Mouse (Mus musculus): ENCODE results near the gene Wdr53. TPM values are rescaled to one million over a fixed set of nuclear protein-coding genes. Genes with fewer than 3 reads are reported as not detected.

The Wdr53 gene
- 8.6 to 14.0 TPM (median 12.9 TPM) in 4 replicates for total RNA-seq (2023; ENCODE audit: inconsistent age)

GRCm38 (mm10) chr16:32246952-32247370 is at the start of gene Wdr53, which contains the start of gene Fbxo45:
TSS of gene Wdr53 (plus strand) at chr16:32247227.
TSS of gene Fbxo45 (minus strand) at chr16:32247158.

GRCm38 (mm10) chr16:32271291-32271690 is 24.3 kb downstream of the Wdr53 start, which contains the start of gene Smco1:
TSS of gene Smco1 (plus strand) at chr16:32271468.

GRCm38 (mm10) chr16:32277308-32278256 is 30.6 kb downstream of the Wdr53 start, which contains the start of gene Rnf168:
TSS of gene Rnf168 (plus strand) at chr16:32277459.

Other genes with a start within 250 kb of the Wdr53 start
- 28.7 to 33.9 TPM (median 29.8 TPM) in 4 replicates for gene Senp5, start 243.9 kb upstream of the Wdr53 start, total RNA-seq (2023; ENCODE audit: inconsistent age)
- gene Pak2, start 167.9 kb upstream of the Wdr53 start, total RNA-seq (2023; ENCODE audit: inconsistent age): 75.2 to 82.6 TPM (median 81.7 TPM) in 4 replicates
- gene Pigx, start 147.5 kb upstream of the Wdr53 start, total RNA-seq (2023; ENCODE audit: inconsistent age): 22.4 to 32.2 TPM (median 28.8 TPM) in 4 replicates
- 3.6 to 6.2 TPM (median 4.4 TPM) in 4 replicates for gene Cep19, start 147.4 kb upstream of the Wdr53 start, total RNA-seq (2023; ENCODE audit: inconsistent age)
- gene Nrros, start 81.6 kb upstream of the Wdr53 start, total RNA-seq (2023; ENCODE audit: inconsistent age): 275 to 293 TPM (median 287 TPM) in 4 replicates
- not detected in 4 replicates for gene Bex6, start 67.4 kb upstream of the Wdr53 start, total RNA-seq (2023; ENCODE audit: inconsistent age)
- gene Fbxo45, start 69 bp upstream of the Wdr53 start, total RNA-seq (2023; ENCODE audit: inconsistent age): 8.8 to 10.3 TPM (median 9.9 TPM) in 4 replicates
- 0.48 to 0.99 TPM (median 0.68 TPM) in 4 replicates for gene Smco1, start 24.2 kb downstream of the Wdr53 start, total RNA-seq (2023; ENCODE audit: inconsistent age)
- gene Rnf168, start 30.2 kb downstream of the Wdr53 start, total RNA-seq (2023; ENCODE audit: inconsistent age): 12.8 to 17.4 TPM (median 14.9 TPM) in 4 replicates
- gene Ubxn7, start 85.0 kb downstream of the Wdr53 start, total RNA-seq (2023; ENCODE audit: inconsistent age): 60.9 to 71.7 TPM (median 68.2 TPM) in 4 replicates
- gene Tm4sf19, start 153.3 kb downstream of the Wdr53 start, total RNA-seq (2023; ENCODE audit: inconsistent age): 0.42 TPM in 1 of 4 replicates, not detected in the others
- 4.3 to 6.6 TPM (median 5.2 TPM) in 4 replicates for gene Tctex1d2, start 172.5 kb downstream of the Wdr53 start, total RNA-seq (2023; ENCODE audit: inconsistent age)
- gene Pcyt1a, start 183.7 kb downstream of the Wdr53 start, total RNA-seq (2023; ENCODE audit: inconsistent age): 50.1 to 69.7 TPM (median 59.3 TPM) in 4 replicates
- gene Slc51a, start 240.7 kb downstream of the Wdr53 start, total RNA-seq (2023; ENCODE audit: inconsistent age): not detected in 4 replicates
- not detected in 4 replicates for gene Zdhhc19, start 249.0 kb downstream of the Wdr53 start, total RNA-seq (2023; ENCODE audit: inconsistent age)